Mouse (Mus musculus) liver, adult 2 months (tissue): ENCODE measurements at regions not wholly inside any gene's neighbourhood (a gene's known extent, or its start where the extent isn't known, plus 50 kb on each side); places are given as distances from the start of the nearest gene placed in this dataset.

Experiments
- DNase-seq: peaks from one replicate; pipeline ENCODE4 v3.0.0-alpha.2; 2011; ENCODE audit warnings: low read depth, low spot score; ENCODE audit errors: extremely low read depth
- H3K27ac ChIP-seq: fragments of 200-500 bp; replicated peaks from 2 replicates; pipeline ENCODE4 v1.5.1; 2012; ENCODE audit warnings: low read depth, mild to moderate bottlenecking, control low read depth, inconsistent platforms, low read length; ENCODE audit not compliant: insufficient read depth
- H3K27me3 ChIP-seq: fragments of 200-500 bp; 2 replicates; pipeline ENCODE4 v1.6.1; 2012; ENCODE audit warnings: mild to moderate bottlenecking, moderate library complexity, low read length, inconsistent platforms; ENCODE audit not compliant: control insufficient read depth, insufficient read depth
- H3K36me3 ChIP-seq: fragments of 200-500 bp; 2 replicates; pipeline ENCODE4 v1.6.1; 2012; ENCODE audit warnings: low read length, inconsistent platforms; ENCODE audit not compliant: control insufficient read depth, insufficient read depth
- H3K4me1 ChIP-seq: fragments of 200-500 bp; 2 replicates; pipeline ENCODE4 v1.6.1; 2011; ENCODE audit warnings: low read length; ENCODE audit not compliant: control insufficient read depth, insufficient read depth
- H3K4me3 ChIP-seq: fragments of 200-500 bp; 2 replicates; pipeline ENCODE4 v1.5.1; 2011; ENCODE audit warnings: low read depth, mild to moderate bottlenecking, control low read depth, low read length, moderate library complexity; ENCODE audit not compliant: insufficient read depth
- H3K79me2 ChIP-seq: fragments of 200-500 bp; 2 replicates; pipeline ENCODE4 v1.6.1; 2012; ENCODE audit warnings: inconsistent platforms, mild to moderate bottlenecking, low read length, moderate library complexity; ENCODE audit not compliant: control insufficient read depth, insufficient read depth
- H3K9ac ChIP-seq: fragments of 200-500 bp; 2 replicates; pipeline ENCODE4 v1.6.1; 2012; ENCODE audit warnings: low read depth, mild to moderate bottlenecking, control low read depth, inconsistent platforms, low read length
- CTCF ChIP-seq: fragments of 200-500 bp; IDR thresholded peaks from 2 replicates; pipeline ENCODE4 v1.5.1; 2011; ENCODE audit warnings: low read depth, low read length, control low read depth
- POLR2A ChIP-seq: fragments of 200-500 bp; IDR thresholded peaks from 2 replicates; pipeline ENCODE4 v1.6.1; 2011; ENCODE audit warnings: low read length, control low read depth; ENCODE audit not compliant: insufficient read depth; ENCODE audit errors: extremely low read depth
- WGBS: fragments of 180-500 bp; shearing (Covaris S2); methylation state at CpG from one replicate; pipeline ENCODE4 v1.1.7; 2018; 5-methylcytosine and 5-hydroxymethylcytosine counted together

- DNase-seq = no peak
- Histone ChIP-seq H3K4me1 (no peaks in the 10 kb centered on the region), H3K4me3 (no peak overlapping the region), H3K27me3 (no peaks in the 10 kb centered on the region), H3K9ac (no peak overlapping the region), H3K27ac (no peak overlapping the region), H3K79me2 (no peaks in the 10 kb centered on the region), H3K36me3 (no peaks in the 10 kb centered on the region)
- WGBS = 71% methylated on average over 3 of the region's 3 CpGs
- TF ChIP-seq POLR2A (no peak), CTCF (no peak)
Observed at GRCm38 (mm10) chr12:9295211-9295610, 265.4 kb downstream of the Ttc32 start.

GRCm38 (mm10) chr12:9298848-9299655, 269.3 kb downstream of the Ttc32 start:
- no peak overlapping the region for H3K9ac ChIP-seq
- H3K36me3 ChIP-seq = no peaks in the 10 kb centered on the region
- no peak for TF ChIP-seq POLR2A
- TF ChIP-seq CTCF = no peak
- WGBS = 71% methylated on average over 5 of the region's 5 CpGs
- no peaks in the 10 kb centered on the region for H3K79me2 ChIP-seq
- H3K27me3 ChIP-seq = no peaks in the 10 kb centered on the region
- no peaks in the 10 kb centered on the region for H3K4me1 ChIP-seq
- H3K27ac ChIP-seq = no peak overlapping the region
- DNase-seq = no peak
- H3K4me3 ChIP-seq = no peak overlapping the region

GRCm38 (mm10) chr12:9304146-9304545, 265.8 kb upstream of the Osr1 start:
- Histone ChIP-seq H3K4me3 (no peak overlapping the region), H3K36me3 (no peaks in the 10 kb centered on the region), H3K4me1 (no peaks in the 10 kb centered on the region), H3K79me2 (no peaks in the 10 kb centered on the region), H3K9ac (no peak overlapping the region), H3K27me3 (no peaks in the 10 kb centered on the region), H3K27ac (no peak overlapping the region)
- WGBS = 71% methylated on average over 2 of the region's 2 CpGs
- no peak for DNase-seq
- TF ChIP-seq CTCF = no peak
- no peak for TF ChIP-seq POLR2A

- no peaks in the 10 kb centered on the region for H3K36me3 ChIP-seq
- 79% methylated on average over 5 of the region's 5 CpGs for WGBS
- DNase-seq = no peak
- no peaks in the 10 kb centered on the region for H3K27me3 ChIP-seq
- TF ChIP-seq CTCF = no peak
- TF ChIP-seq POLR2A = no peak
- no peak overlapping the region for H3K4me3 ChIP-seq
- H3K4me1 ChIP-seq = no peaks in the 10 kb centered on the region
- no peak overlapping the region for H3K9ac ChIP-seq
- H3K27ac ChIP-seq = no peak overlapping the region
- no peaks in the 10 kb centered on the region for H3K79me2 ChIP-seq
Observed at GRCm38 (mm10) chr12:9337891-9338672, 231.8 kb upstream of the Osr1 start.

- Histone ChIP-seq H3K27me3 (no peaks in the 10 kb centered on the region), H3K4me1 (no peaks in the 10 kb centered on the region), H3K9ac (no peak overlapping the region), H3K36me3 (no peaks in the 10 kb centered on the region), H3K4me3 (no peak overlapping the region), H3K27ac (no peak overlapping the region), H3K79me2 (no peaks in the 10 kb centered on the region)
- TF ChIP-seq POLR2A (no peak), CTCF (no peak)
- DNase-seq = no peak
- WGBS = 68% methylated on average over 7 of the region's 7 CpGs
Observed at GRCm38 (mm10) chr12:9338801-9339231, 231.1 kb upstream of the Osr1 start.

GRCm38 (mm10) chr12:9340769-9341168, 229.1 kb upstream of the Osr1 start:
- Histone ChIP-seq H3K4me3 (no peak overlapping the region), H3K79me2 (no peaks in the 10 kb centered on the region), H3K27me3 (no peaks in the 10 kb centered on the region), H3K27ac (no peak overlapping the region), H3K36me3 (no peaks in the 10 kb centered on the region), H3K9ac (no peak overlapping the region), H3K4me1 (no peaks in the 10 kb centered on the region)
- TF ChIP-seq CTCF (no peak), POLR2A (no peak)
- no peak for DNase-seq
